Mouse (Mus musculus): ENCODE data around the gene Gm21987.

Gm21987 gene

DNA sequence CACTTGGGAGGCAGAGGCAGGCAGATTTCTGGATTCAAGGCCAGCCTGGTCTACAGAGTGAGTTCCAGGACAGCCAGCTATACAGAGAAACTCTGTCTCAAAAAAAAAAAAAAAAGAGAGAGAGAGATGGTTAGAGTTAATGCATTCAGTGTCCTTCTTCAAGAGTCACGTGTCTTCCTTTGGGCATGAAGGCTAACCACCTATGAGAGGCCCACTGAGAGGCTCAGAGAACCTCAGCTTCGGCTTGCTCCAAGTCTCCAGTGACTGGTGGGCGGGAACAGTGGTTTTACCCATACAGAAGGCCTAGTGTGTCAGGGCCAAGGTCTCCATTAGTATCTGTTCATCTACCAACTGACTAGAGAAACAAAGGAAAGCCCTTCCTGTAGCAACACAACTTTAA lies 52.2 kb downstream of the Gm21987 start:
- no peak for DNase-seq

DNA sequence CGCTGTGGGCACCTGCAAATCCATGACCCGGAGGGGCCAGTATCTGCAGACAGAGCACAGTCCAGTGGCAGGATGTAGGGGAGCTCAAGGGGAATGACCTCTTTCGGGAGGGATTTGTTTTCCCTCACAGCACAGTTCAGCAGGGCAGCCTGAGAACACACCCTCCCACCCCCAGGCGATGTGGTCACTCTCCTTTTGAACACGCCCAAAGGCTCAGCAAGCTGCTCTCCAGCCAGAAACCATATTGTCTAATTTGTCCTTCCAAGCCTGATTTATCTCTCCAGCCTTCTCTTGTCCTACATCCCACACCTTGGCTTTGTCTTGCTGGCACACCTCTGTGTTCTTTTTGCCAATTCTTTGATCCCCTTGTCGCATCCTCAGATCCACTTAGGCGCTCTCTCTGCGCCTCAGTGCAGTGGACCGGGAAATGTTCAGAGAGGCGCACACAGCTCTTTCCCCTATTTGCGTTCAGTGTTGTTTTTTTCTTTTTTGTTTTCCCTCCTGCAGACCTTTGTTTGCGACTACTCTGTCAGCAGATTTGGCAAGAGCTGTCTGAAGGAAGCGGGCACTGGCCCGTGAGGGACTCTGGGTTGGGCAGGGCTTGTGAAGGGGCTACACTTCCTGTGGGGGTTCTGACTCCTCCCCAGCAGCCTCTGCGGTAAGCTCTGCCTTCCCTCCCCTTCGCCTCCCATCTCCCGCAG lies 52.8 kb downstream of the Gm21987 start:
- peak; percentile 27 for DNase-seq

DNA sequence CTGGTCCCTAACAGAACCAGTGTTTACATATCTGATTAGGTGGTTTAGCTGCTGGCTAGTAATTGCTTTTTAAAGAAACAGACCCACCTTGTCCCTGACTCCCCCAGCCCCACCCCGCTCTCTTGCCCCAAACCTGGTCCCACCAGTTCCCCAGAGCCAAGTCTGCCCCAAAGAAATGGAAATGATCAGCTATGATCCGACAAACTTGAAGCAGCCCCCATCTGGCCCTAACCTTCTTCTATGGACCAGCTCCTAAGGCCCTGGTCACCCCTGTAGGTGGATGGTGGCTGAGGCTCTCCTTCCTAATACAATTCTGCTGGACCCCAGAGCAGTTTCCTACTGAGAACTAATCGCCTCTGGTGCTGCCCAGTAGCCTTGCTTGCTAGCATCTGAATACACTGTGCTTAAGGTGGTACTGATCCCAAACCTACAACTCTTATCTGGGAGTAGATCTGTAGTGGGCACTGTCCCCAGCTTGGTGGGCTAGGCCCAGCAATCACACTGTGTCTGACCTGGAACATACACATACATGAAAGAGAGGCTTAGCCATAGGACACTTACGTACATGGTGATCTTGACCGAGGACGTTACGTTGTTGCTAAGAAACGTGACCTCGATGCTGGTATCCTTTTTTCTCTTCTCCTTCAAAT lies 53.6 kb downstream of the Gm21987 start:
- no peak for DNase-seq

DNA sequence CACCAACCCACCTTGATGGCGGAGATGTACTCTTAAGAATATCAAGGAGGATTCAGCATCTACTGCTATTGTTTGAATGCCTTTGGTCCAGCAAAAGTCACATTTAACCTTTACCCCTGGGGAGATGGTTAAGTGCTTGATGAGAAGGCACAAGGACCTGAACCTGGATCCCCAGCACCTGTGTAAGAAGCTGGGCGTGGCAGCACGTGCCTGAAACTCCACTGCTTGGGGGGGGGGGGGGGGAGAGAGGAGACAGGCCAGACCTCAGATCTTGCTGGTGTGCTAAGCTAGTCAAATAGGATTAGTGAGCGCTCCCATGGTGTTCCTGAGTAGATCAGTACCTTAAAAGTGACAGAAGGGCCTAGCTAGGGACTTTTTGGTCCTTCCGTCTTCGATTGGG lies 54.6 kb downstream of the Gm21987 start:
- no peak for DNase-seq

DNA sequence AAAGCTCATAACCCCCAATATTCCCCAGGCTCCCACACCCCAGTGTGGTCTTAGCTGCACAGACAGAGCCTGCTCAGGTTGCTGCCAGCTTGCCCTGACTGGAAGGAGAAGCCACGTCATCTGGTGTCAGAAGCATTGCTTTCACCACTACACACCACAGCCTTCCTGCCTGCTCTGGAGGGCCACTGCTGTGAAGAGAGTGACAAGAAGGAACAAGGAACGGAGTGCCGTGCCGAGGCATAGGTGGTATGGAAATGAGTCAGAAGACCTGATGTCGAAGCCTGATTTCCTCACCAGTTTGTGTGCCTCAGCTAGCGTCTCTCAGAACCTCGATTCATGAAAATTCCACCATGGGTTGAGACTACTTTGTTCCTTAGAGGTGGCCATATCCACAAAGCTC lies 56.8 kb downstream of the Gm21987 start:
- no peak for DNase-seq

DNA sequence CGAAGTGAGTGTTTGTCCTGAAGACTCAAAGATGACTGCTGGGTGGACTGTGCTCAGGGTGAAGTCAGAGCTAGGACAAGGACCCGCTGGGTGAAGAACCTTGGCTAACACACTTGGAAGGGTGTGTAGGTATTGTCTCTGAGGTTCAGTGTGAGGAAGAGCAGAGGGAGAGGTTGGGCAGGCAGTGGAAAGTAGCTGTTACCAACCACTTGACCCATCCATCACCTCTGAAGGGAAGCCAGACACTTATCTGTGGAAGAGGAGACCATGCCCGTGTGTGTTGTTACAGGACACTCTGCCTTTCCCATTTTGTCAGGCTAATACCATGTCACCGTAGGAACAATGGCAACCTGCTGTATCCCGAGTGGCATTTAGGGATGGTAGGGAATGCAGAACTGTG lies 59.5 kb downstream of the Gm21987 start:
- no peak for DNase-seq

DNA sequence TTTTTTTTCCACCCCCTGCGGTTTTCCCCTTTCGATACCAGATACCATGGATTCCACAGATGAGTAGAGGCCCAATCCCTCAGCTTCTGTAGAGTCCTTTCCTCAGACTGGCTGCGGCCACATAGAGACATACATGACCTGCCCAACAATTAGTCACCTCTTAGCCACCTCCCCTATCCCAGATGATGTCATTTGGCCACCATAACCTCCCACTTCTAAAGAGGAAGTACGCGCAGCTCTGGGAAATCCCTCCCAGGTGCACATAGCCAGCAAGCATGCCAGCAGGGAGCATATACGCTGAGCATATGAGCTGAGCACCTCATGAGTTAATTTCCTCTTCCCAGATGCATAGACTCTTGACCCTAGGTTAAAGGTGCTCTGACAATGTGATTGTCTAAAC lies 59.9 kb downstream of the Gm21987 start:
- DNase-seq: no peak

DNA sequence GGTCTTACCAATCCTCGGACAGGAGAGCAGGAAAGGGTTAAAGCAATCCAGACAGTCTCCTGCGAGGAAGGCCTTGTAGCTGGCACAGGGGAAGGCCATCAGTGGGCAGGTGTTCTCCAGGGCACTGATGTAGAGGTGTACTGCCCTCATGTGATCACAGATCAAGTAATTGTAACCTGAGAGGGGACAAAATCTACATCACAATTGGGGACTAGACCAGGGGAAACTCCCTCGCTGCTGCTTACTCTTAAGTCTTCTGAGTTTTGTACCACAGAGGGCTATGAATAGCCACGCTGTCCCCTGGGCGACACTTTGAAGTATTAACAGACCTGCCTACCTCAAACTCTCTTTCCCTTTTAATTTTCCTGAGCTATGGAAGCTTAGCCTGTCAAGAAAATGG lies 60.7 kb downstream of the Gm21987 start:
- no peak for DNase-seq

DNA sequence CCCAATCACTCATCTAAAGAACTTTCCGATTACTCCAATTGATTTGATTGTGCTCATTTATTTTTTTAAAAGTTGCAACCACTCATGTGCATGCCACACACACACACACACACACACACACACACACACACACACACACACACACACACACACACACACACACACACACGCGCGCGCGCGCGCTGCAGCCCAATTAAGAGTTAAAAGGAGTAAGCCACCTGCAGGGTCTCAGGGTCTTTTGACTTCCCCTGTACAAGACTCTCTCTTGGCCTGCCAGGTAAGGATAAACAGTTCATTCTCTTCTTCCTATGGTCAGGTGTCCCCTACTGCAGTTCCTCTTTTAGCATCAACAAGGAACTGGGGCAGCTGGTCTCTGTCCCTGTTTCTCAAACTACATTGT lies 61.6 kb downstream of the Gm21987 start:
- no peak for DNase-seq
